Mouse (Mus musculus): ENCODE results near the gene Slc15a4. TPM values are rescaled to one million over a fixed set of nuclear protein-coding genes. Genes with fewer than 3 reads are reported as not detected.

The Slc15a4 gene
- polyA plus RNA-seq, 1 experiment: 16.2 TPM

DNA sequence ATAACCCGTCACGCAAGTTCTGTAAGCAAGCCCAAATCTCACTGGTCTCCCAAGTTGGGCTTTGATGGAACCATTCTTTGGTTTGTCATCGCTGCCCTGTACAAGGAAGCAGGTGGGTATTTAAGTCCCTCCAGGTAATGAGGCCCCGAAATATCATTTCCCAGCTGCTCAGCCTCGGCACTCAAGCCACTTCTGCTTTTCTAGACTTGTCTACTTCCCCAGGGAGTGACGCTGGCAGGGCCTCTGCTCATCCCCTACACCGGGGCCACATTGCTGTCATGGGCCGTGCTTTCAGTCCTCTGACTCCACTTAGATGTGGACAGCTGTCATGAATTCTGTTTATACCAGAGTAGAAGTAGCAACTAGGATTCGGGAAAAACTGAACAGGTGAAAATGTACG, 11.6 kb downstream of the Slc15a4 start:
- H3K36me3 ChIP-seq (ENCODE audit: control insufficient read depth, insufficient read depth, low read length): no peaks in the 10 kb centered on the region
- H3K27ac ChIP-seq (ENCODE audit: insufficient read depth, low read depth, low read length): no peak overlapping the region
- TF ChIP-seq POLR2A (IDR thresholded peaks at IDR 0.05; ENCODE audit: low read depth, low read length) (no peak), CTCF (IDR thresholded peaks at IDR 0.05; ENCODE audit: extremely low read depth, insufficient read length, insufficient replicate concordance, low read depth, low read length) (no peak)
- peaks cover 3% of the 10 kb centered on the region; the same call in 1 of the 2 replicates for H3K4me1 ChIP-seq (ENCODE audit: control insufficient read depth, insufficient read depth, insufficient read length, low read length)
- 69% methylated on average over 10 of the region's 10 CpGs for WGBS
- H3K4me3 ChIP-seq (ENCODE audit: low read depth, low read length): no peak overlapping the region
- H3K27me3 ChIP-seq (ENCODE audit: control insufficient read depth, insufficient read depth, low read length): no peaks in the 10 kb centered on the region

DNA sequence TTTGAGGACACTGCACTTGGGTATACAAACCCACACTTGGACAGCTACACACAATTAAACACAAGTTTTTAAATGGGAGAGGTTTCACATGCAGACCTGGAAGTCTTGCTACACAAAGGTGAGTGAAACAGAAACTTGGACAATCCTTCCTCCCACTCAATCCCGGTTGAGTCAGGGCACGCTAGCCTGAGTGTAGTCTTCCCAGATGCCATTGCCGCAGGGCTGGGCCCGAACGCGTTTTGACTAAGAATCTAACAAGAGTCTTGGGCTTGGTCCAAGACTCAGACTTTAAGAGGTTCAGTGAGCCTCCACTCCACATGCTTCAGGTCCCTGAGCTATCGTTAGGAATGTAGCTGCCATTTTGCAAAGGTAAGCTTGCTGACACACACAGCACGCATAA, 12.3 kb downstream of the Slc15a4 start:
- no peak overlapping the region for H3K4me3 ChIP-seq (ENCODE audit: low read depth, low read length)
- 81% methylated on average over 8 of the region's 8 CpGs for WGBS
- TF ChIP-seq POLR2A (IDR thresholded peaks at IDR 0.05; ENCODE audit: low read depth, low read length): no peak
- TF ChIP-seq CTCF (IDR thresholded peaks at IDR 0.05; ENCODE audit: extremely low read depth, insufficient read length, insufficient replicate concordance, low read depth, low read length): no peak
- peaks cover 8% of the 10 kb centered on the region; the same call in 1 of the 2 replicates for H3K4me1 ChIP-seq (ENCODE audit: control insufficient read depth, insufficient read depth, insufficient read length, low read length)
- H3K27ac ChIP-seq (ENCODE audit: insufficient read depth, low read depth, low read length): no peak overlapping the region
- H3K27me3 ChIP-seq (ENCODE audit: control insufficient read depth, insufficient read depth, low read length): no peaks in the 10 kb centered on the region
- H3K36me3 ChIP-seq (ENCODE audit: control insufficient read depth, insufficient read depth, low read length): no peaks in the 10 kb centered on the region

DNA sequence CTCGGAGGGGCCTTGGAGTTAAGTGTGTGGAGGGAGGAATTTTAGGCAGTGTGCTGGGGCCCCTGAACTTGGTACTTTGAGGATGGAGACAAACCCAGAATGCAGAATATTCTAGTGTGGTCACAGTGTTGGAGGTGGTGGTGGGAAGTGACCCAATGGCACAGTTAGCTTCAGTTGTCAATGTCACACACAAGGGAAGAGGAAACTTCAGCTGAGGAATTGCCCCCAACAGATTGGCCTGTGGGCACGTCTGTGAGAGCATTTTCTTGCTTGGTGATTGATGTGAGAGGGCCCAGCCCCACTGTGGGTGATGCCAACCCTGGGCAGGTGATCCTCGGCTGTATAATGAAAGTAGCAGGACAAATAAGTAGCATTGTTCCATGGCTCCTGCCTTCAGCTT, 13.9 kb downstream of the Slc15a4 start:
- H3K36me3 ChIP-seq (ENCODE audit: control insufficient read depth, insufficient read depth, low read length): no peaks in the 10 kb centered on the region
- H3K4me1 ChIP-seq (ENCODE audit: control insufficient read depth, insufficient read depth, insufficient read length, low read length): peaks cover 14% of the 10 kb centered on the region; the same call in 1 of the 2 replicates
- TF ChIP-seq CTCF (IDR thresholded peaks at IDR 0.05; ENCODE audit: extremely low read depth, insufficient read length, insufficient replicate concordance, low read depth, low read length): no peak
- TF ChIP-seq POLR2A (IDR thresholded peaks at IDR 0.05; ENCODE audit: low read depth, low read length): no peak
- no peaks in the 10 kb centered on the region for H3K27me3 ChIP-seq (ENCODE audit: control insufficient read depth, insufficient read depth, low read length)
- H3K27ac ChIP-seq (ENCODE audit: insufficient read depth, low read depth, low read length): no peak overlapping the region
- 64% methylated on average over 3 of the region's 3 CpGs for WGBS
- H3K4me3 ChIP-seq (ENCODE audit: low read depth, low read length): no peak overlapping the region

DNA sequence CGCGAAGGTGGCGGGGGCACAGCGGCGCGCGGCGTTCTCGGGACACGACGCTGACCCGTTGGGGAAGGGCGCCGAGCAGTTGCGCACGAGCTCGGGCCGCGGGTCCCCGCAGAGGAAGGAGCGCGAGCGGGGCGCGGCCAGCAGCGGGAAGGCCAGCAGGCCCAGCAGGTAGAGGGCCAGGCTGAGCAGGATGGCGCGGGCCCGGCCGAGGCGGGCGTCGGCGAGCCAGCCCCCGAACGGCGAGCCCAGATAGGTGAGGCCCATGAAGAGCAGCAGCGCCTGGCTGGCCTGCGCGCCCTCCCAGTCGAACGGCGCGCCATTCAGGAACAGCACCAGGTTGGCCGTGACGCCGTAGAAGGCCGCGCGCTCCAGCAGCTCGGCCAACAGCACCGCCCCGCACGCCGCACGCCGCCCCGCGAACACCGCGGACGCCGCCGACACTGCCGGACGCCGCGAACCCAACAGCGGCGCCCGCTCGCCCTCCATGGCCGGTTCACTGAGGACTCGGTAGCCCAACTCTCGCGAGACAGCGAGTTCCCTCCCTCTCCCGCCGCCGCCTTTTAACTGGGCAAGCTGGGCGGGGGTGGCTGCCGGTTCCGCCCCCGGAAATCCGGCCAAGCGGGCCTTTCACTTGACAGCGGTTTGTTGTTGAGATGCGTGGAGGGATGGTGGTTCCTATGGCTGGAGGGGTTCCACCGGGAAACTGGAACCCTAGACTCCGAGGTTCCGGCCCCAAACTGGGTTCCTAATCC, 15.6 kb downstream of the Slc15a4 start:
- WGBS: under 1% methylated on average over 90 of the region's 91 CpGs
- peaks cover 19% of the 10 kb centered on the region; the same call in 1 of the 2 replicates for H3K4me1 ChIP-seq (ENCODE audit: control insufficient read depth, insufficient read depth, insufficient read length, low read length)
- peak overlapping the region; percentile 89 for H3K4me3 ChIP-seq (ENCODE audit: low read depth, low read length)

DNA sequence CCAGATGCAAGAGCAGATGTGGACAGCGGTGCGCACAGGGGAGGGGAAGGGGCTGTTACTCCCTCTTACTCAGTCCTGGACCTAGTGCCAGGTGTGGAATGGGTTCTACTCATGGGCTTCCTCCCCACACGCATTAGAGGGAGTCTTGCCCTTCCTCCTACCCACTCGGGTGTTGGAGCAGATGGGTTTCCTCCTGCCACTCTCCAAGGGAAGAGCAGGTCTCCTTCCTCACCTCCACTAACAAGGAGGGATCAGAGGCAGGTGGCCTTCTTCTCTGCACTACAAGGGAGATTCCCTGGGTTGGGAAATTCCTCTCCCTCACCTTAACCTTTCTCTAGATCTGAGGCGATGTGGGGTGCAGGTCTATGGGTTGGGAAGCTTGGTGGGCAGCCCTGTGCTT, 16.5 kb downstream of the Slc15a4 start:
- no peaks in the 10 kb centered on the region for H3K36me3 ChIP-seq (ENCODE audit: control insufficient read depth, insufficient read depth, low read length)
- peaks cover 26% of the 10 kb centered on the region; the same call in 1 of the 2 replicates for H3K4me1 ChIP-seq (ENCODE audit: control insufficient read depth, insufficient read depth, insufficient read length, low read length)
- WGBS: 6% methylated on average over 5 of the region's 5 CpGs
- peak overlapping the region; percentile 89 for H3K4me3 ChIP-seq (ENCODE audit: low read depth, low read length)
- H3K27me3 ChIP-seq (ENCODE audit: control insufficient read depth, insufficient read depth, low read length): no peaks in the 10 kb centered on the region
- 0 out of 2 replicates have a peak overlapping the region, but pooled peaks have one; percentile 20 for H3K27ac ChIP-seq (ENCODE audit: insufficient read depth, low read depth, low read length)
- TF ChIP-seq CTCF (IDR thresholded peaks at IDR 0.05; ENCODE audit: extremely low read depth, insufficient read length, insufficient replicate concordance, low read depth, low read length): no peak
- no peak for TF ChIP-seq POLR2A (IDR thresholded peaks at IDR 0.05; ENCODE audit: low read depth, low read length)

More for the DNA sequence above, 15.6 kb downstream of the Slc15a4 start:
- TF ChIP-seq CTCF (IDR thresholded peaks at IDR 0.05; ENCODE audit: extremely low read depth, insufficient read length, insufficient replicate concordance, low read depth, low read length) (no peak), POLR2A (IDR thresholded peaks at IDR 0.05; ENCODE audit: low read depth, low read length) (peak; percentile 88)
- Histone ChIP-seq H3K27me3 (ENCODE audit: control insufficient read depth, insufficient read depth, low read length) (no peaks in the 10 kb centered on the region), H3K36me3 (ENCODE audit: control insufficient read depth, insufficient read depth, low read length) (no peaks in the 10 kb centered on the region), H3K27ac (ENCODE audit: insufficient read depth, low read depth, low read length) (peak overlapping the region; percentile 58)

DNA sequence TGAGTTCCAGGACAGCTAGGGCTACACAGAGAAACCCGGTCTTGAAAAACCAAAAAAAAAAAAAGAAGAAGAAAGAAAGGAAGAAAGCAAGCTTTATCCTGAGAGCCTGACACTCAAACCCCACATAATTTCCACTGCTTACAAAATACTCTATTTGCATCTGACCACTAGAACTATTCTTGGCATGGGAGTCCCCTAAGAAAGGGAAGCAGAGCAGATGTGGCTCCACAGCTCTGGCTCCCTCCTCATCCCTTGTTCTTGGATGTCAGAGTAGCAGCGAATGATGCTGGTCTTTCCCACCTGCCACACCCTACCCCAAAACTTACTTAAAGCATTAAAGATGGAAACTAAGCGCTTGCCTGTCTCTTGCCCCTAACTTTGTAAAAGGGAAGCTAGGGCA, 17.2 kb downstream of the Slc15a4 start:
- Histone ChIP-seq H3K4me3 (ENCODE audit: low read depth, low read length) (peak overlapping the region; percentile 20; the same call in 1 of the 2 replicates), H3K4me1 (ENCODE audit: control insufficient read depth, insufficient read depth, insufficient read length, low read length) (peaks cover 32% of the 10 kb centered on the region; the same call in 1 of the 2 replicates), H3K27me3 (ENCODE audit: control insufficient read depth, insufficient read depth, low read length) (no peaks in the 10 kb centered on the region), H3K36me3 (ENCODE audit: control insufficient read depth, insufficient read depth, low read length) (no peaks in the 10 kb centered on the region), H3K27ac (ENCODE audit: insufficient read depth, low read depth, low read length) (no peak overlapping the region)
- 49% methylated on average over 3 of the region's 3 CpGs for WGBS
- TF ChIP-seq POLR2A (IDR thresholded peaks at IDR 0.05; ENCODE audit: low read depth, low read length) (no peak), CTCF (IDR thresholded peaks at IDR 0.05; ENCODE audit: extremely low read depth, insufficient read length, insufficient replicate concordance, low read depth, low read length) (no peak)

DNA sequence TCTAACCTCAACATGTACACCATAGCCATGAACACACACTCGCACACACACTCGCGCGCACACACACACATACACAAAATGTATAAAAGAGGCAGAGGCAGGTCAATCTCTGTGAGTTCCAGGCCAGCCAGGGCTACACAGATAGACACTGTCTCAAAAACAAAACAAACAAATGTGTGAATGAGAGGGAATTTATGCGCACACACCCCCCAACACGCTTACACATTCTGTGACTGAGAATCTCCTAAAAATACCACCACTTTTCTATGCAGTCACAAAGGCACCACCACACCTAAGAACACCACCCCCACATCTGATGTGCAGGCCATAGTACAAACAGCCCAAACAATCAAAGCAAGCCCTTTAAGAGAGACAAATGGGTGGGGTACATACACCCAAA, 20.3 kb downstream of the Slc15a4 start:
- Histone ChIP-seq H3K27ac (ENCODE audit: insufficient read depth, low read depth, low read length) (no peak overlapping the region), H3K36me3 (ENCODE audit: control insufficient read depth, insufficient read depth, low read length) (peaks cover 10% of the 10 kb centered on the region), H3K27me3 (ENCODE audit: control insufficient read depth, insufficient read depth, low read length) (no peaks in the 10 kb centered on the region), H3K4me1 (ENCODE audit: control insufficient read depth, insufficient read depth, insufficient read length, low read length) (peaks cover 33% of the 10 kb centered on the region; the same call in 1 of the 2 replicates), H3K4me3 (ENCODE audit: low read depth, low read length) (no peak overlapping the region)
- WGBS: 93% methylated on average over 6 of the region's 6 CpGs
- no peak for TF ChIP-seq CTCF (IDR thresholded peaks at IDR 0.05; ENCODE audit: extremely low read depth, insufficient read length, insufficient replicate concordance, low read depth, low read length)
- no peak for TF ChIP-seq POLR2A (IDR thresholded peaks at IDR 0.05; ENCODE audit: low read depth, low read length)

Data from small intestine, adult 2 months (tissue).